Mouse (Mus musculus) lung, postnatal 0 days (tissue): ENCODE data around the gene Man2a1.

Experiments used
- CTCF ChIP-seq: IDR thresholded peaks from 2 replicates; pipeline ENCODE4 v1.5.1; 2016; ENCODE audit warnings: antibody characterized with exemption, mild to moderate bottlenecking
- EP300 ChIP-seq: IDR thresholded peaks from 2 replicates; pipeline ENCODE4 v1.6.1; 2016; ENCODE audit warnings: antibody characterized with exemption, mild to moderate bottlenecking, control low read depth

DNA sequence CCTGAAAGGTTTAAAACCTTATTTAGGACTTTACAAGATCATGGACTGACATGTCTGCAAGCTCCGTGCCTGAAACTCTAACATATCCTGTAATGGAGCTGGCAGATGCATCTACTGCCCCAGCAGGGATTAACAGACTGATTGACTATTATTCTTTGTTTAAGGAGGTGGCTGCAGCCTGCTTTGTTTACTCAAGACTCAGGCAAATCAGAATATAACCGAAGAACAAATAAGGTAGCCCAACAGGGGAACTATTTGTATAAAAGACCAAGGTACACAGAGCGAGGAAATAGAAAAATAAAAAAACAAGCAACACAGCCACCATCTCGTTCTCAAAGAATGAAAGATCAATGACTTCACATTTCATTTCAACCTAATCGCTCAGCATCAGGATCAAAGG is 23.1 kb upstream of the Man2a1 start:
- TF ChIP-seq CTCF (no peak), EP300 (no peak)
